Mouse (Mus musculus) liver, embryonic 14.5 days (tissue): Measurements from ENCODE around the gene Fbxw21.

Experiments
- CTCF ChIP-seq: IDR thresholded peaks from 2 replicates; pipeline ENCODE4 v1.5.1; 2016; ENCODE audit warnings: antibody characterized with exemption, low read depth, control low read depth
- EP300 ChIP-seq: IDR thresholded peaks from 2 replicates; pipeline ENCODE4 v1.6.1; 2016; ENCODE audit warnings: antibody characterized with exemption, low read depth

DNA sequence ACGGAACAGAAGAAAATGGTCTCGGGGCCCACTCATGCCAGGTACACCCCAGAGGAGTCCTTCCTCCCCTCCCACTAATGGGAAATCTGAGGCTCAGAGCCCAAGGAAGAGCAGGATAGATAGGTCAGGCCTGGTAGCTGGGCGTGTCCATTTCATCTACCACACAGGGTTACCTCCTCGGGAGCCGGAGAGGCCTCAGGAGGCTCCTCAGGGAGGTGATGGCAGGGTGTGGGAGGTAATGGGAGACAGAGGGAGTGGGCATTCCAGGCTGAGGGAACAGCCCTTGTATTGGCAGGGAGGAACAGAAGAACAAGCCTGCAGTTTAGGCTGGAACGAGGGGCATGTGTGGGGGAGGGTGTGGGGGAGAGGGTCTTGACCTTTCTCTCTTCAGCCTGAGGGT lies 65.0 kb downstream of the Fbxw21 start:
- TF ChIP-seq CTCF (no peak), EP300 (no peak)
